Mouse (Mus musculus): ENCODE measurements at regions not wholly inside any gene's neighbourhood (a gene's known extent, or its start where the extent isn't known, plus 50 kb on each side); places are given as distances from the start of the nearest gene placed in this dataset.

- no peak for DNase-seq (ENCODE audit: low spot score in 2 of 2)
Observed at GRCm38 (mm10) chr4:95154377-95154776, 102.4 kb upstream of the Jun start.

- no peak for DNase-seq (ENCODE audit: low spot score in 2 of 2)
Observed at GRCm38 (mm10) chr4:95155178-95155577, 103.2 kb upstream of the Jun start.

GRCm38 (mm10) chr4:95155796-95156195 lies 103.8 kb upstream of the Jun start:
- no peak for DNase-seq (ENCODE audit: low spot score in 2 of 2)

- DNase-seq (ENCODE audit: low spot score in 2 of 2): no peak
Observed at GRCm38 (mm10) chr4:95156451-95157271, 104.6 kb upstream of the Jun start.

- no peak for DNase-seq (ENCODE audit: low spot score in 2 of 2)
Observed at GRCm38 (mm10) chr4:95157653-95158430, 105.8 kb upstream of the Jun start.

GRCm38 (mm10) chr4:95158632-95159424 lies 106.8 kb upstream of the Jun start:
- no peak for DNase-seq (ENCODE audit: low spot score in 2 of 2)

- no peak for DNase-seq (ENCODE audit: low spot score in 2 of 2)
Observed at GRCm38 (mm10) chr4:95159821-95160220, 107.8 kb upstream of the Jun start.

- no peak for DNase-seq (ENCODE audit: low spot score in 2 of 2)
Observed at GRCm38 (mm10) chr4:95160465-95160864, 108.4 kb upstream of the Jun start.

GRCm38 (mm10) chr4:95160912-95161669 lies 109.1 kb upstream of the Jun start:
- DNase-seq (ENCODE audit: low spot score in 2 of 2): peak; percentile 69 to 72

- DNase-seq (ENCODE audit: low spot score in 2 of 2): no peak
Observed at GRCm38 (mm10) chr4:95161670-95162020, 109.6 kb upstream of the Jun start.

GRCm38 (mm10) chr4:95162386-95163090 lies 110.5 kb upstream of the Jun start:
- DNase-seq (ENCODE audit: low spot score in 2 of 2): no peak

GRCm38 (mm10) chr4:95163403-95163802 lies 111.4 kb upstream of the Jun start:
- DNase-seq (ENCODE audit: low spot score in 2 of 2): no peak

GRCm38 (mm10) chr4:95166503-95166902 lies 114.5 kb upstream of the Jun start:
- no peak for DNase-seq (ENCODE audit: low spot score in 2 of 2)

- DNase-seq (ENCODE audit: low spot score in 2 of 2): no peak
Observed at GRCm38 (mm10) chr4:95167216-95167615, 115.2 kb upstream of the Jun start.

- no peak for DNase-seq (ENCODE audit: low spot score in 2 of 2)
Observed at GRCm38 (mm10) chr4:95169702-95170101, 117.7 kb upstream of the Jun start.

- DNase-seq (ENCODE audit: low spot score in 2 of 2): no peak
Observed at GRCm38 (mm10) chr4:95177753-95178152, 125.7 kb upstream of the Jun start.

- no peak for DNase-seq (ENCODE audit: low spot score in 2 of 2)
Observed at GRCm38 (mm10) chr4:95178467-95178866, 126.4 kb upstream of the Jun start.

- DNase-seq (ENCODE audit: low spot score in 2 of 2): no peak
Observed at GRCm38 (mm10) chr4:95178900-95179299, 126.9 kb upstream of the Jun start.

- no peak for DNase-seq (ENCODE audit: low spot score in 2 of 2)
Observed at GRCm38 (mm10) chr4:95180446-95180845, 128.4 kb upstream of the Jun start.

GRCm38 (mm10) chr4:95180999-95181398 lies 129.0 kb upstream of the Jun start:
- DNase-seq (ENCODE audit: low spot score in 2 of 2): no peak

- no peak for DNase-seq (ENCODE audit: low spot score in 2 of 2)
Observed at GRCm38 (mm10) chr4:95184180-95184579, 132.2 kb upstream of the Jun start.

Data from frontal cortex, postnatal 14 days (tissue).